Mouse (Mus musculus): ENCODE results near the gene Cpeb4.

- TF ChIP-seq CTCF (IDR thresholded peaks at IDR 0.05; ENCODE audit: control insufficient read depth, insufficient read depth, insufficient read length) (no peak), MAX (IDR thresholded peaks at IDR 0.05) (no peak), MYOD1 (IDR thresholded peaks at IDR 0.05; ENCODE audit: control insufficient read depth, insufficient read length, low read depth) (no peak), CEBPB (IDR thresholded peaks at IDR 0.05; ENCODE audit: low read depth) (no peak), USF1 (IDR thresholded peaks at IDR 0.05; ENCODE audit: low read depth) (no peak), MYOG (IDR thresholded peaks at IDR 0.05; ENCODE audit: control insufficient read depth, extremely low read depth, insufficient read length) (no peak)
These were observed 38.5 kb upstream of the Cpeb4 start for GRCm38 (mm10) chr11:31833506-31833905.
